Mouse (Mus musculus): ENCODE data around the gene Khsrp.

- TF ChIP-seq CTCF (IDR thresholded peaks at IDR 0.05; ENCODE audit: control insufficient read depth, insufficient read depth, insufficient read length) (no peak), MYOG (IDR thresholded peaks at IDR 0.05; ENCODE audit: control insufficient read depth, extremely low read depth, insufficient read length) (no peak), MAX (IDR thresholded peaks at IDR 0.05) (no peak), MYOD1 (IDR thresholded peaks at IDR 0.05; ENCODE audit: control insufficient read depth, insufficient read length, low read depth) (no peak), CEBPB (IDR thresholded peaks at IDR 0.05; ENCODE audit: low read depth) (no peak), USF1 (IDR thresholded peaks at IDR 0.05; ENCODE audit: low read depth) (no peak)
These were observed 24.9 kb upstream of the Khsrp start for GRCm38 (mm10) chr17:57056246-57056645.

Measured in C2C12 (cell line).